ENCODE assay signal across 31 mouse cellular contexts in the genomic region with DNA sequence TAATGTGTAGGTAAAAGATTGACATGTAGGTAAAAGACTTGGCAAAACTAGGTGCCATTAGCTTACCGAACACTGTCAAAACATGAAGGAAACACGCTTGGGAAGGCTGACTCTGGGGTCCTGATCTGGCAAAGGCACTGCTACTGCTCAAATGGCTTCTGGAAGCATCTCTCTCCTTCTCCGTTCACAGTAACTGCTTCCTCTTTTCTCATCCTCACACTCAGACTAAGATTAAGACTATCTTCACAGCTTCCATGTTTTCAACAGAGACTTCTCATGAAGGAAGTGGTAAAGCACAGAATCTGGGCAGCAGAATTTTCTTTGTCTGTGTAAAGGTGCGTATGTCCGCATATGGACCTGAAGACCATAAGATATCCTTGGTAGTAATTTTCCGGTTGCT.
DNase-seq lines count a peak whose midpoint lies in the region; ATAC-seq and TF ChIP-seq lines count a peak whose summit lies in the region.
"Had no signal": no experiment of that assay in that cellular context is flagged by ENCODE, and none has a peak within 500 bp of the region (broad histone marks: within the 10 kb centered on the region; RNA-seq: fewer than 3 reads in every experiment).

No protein-coding gene starts in this region.

- H3K4me1 ChIP-seq in heart, embryonic 16.5 days (ENCODE audit: control insufficient read depth, insufficient read depth, low read length): peaks cover 14% of the 10 kb centered on the region
- H3K4me1 ChIP-seq in CH12.LX (ENCODE audit: control insufficient read depth in 1 of 2, insufficient read depth in 2 of 2): peaks cover 0 to 10% of the 10 kb centered on the region in 2 experiments; a peak in 1 of 4 replicates
- H3K4me1 ChIP-seq: embryonic facial prominence, embryonic 10.5 days; forebrain, embryonic 13.5 days; megakaryocyte, embryonic 14.5 days had no signal

- no peaks in the 10 kb centered on the region for H3K27me3 ChIP-seq in heart, embryonic 16.5 days (ENCODE audit: control insufficient read depth, insufficient read depth, low read length)
- no peaks in the 10 kb centered on the region for H3K27me3 ChIP-seq in CH12.LX (replicated peaks)
- H3K27me3 ChIP-seq: embryonic facial prominence, embryonic 15.5 days; forebrain, embryonic 13.5 days; heart, embryonic 13.5 days; limb, embryonic 13.5 days; megakaryocyte, embryonic 14.5 days; midbrain, embryonic 12.5 days; neural tube, embryonic 13.5 days had no signal

- 95% methylated on average over 6 of the region's 6 CpGs for WGBS in heart, embryonic 16.5 days

- TF ChIP-seq EP300 in CH12.LX (IDR thresholded peaks at IDR 0.05; ENCODE audit: low read length): peak; percentile 30

- intact Hi-C loops in heart, postnatal 14 days (cut with DNase I): no loop called here

- no peak for TF ChIP-seq CTCF in CH12.LX (conservative IDR thresholded peaks at IDR 0.05 in 1 of 2, IDR thresholded peaks at IDR 0.05 in 1 of 2; ENCODE audit: low read depth in 2 of 2, low read length in 2 of 2)

- no peaks in the 10 kb centered on the region for H3K79me2 ChIP-seq in CH12.LX (replicated peaks; ENCODE audit: control insufficient read depth, extremely low read depth, insufficient read depth, poor library complexity, severe bottlenecking)

- in situ Hi-C loops in CH12.LX (cut with MboI; ENCODE audit: low pct_ligation_motif_present, low pct_unique_long_range_greater_than_20kb, low sequenced_read_pairs): no loop called here

- H3K9ac ChIP-seq in heart, embryonic 16.5 days (ENCODE audit: low read length): no peak overlapping the region
- no peak overlapping the region for H3K9ac ChIP-seq in CH12.LX (ENCODE audit: insufficient read depth, low read depth)
- H3K9ac ChIP-seq: embryonic facial prominence, embryonic 15.5 days; forebrain, embryonic 13.5 days; heart, embryonic 13.5 days; hindbrain, embryonic 15.5 days; limb, embryonic 13.5 days; midbrain, embryonic 12.5 days; neural tube, embryonic 13.5 days had no signal

- H3K9me3 ChIP-seq in heart, embryonic 16.5 days (replicated peaks; ENCODE audit: control insufficient read depth, low read length): no peaks in the 10 kb centered on the region
- H3K9me3 ChIP-seq in CH12.LX (replicated peaks; ENCODE audit: low read length): no peaks in the 10 kb centered on the region
- H3K9me3 ChIP-seq: embryonic facial prominence, embryonic 10.5 days; embryonic facial prominence, embryonic 15.5 days; forebrain, embryonic 13.5 days; heart, embryonic 13.5 days; hindbrain, embryonic 10.5 days; hindbrain, embryonic 15.5 days; limb, embryonic 13.5 days; midbrain, embryonic 12.5 days; neural tube, embryonic 13.5 days had no signal

- dilution Hi-C loops in CH12.LX (cut with MboI; ENCODE audit: extremely low pct_ligation_motif_present, extremely low pct_unique_long_range_greater_than_20kb, low sequenced_read_pairs): no loop called here

- DNase-seq in heart, postnatal 14 days: no peak
- peak; percentile 32 for DNase-seq in CH12.LX (ENCODE audit: extremely low read depth)
- DNase-seq in kidney, adult 9 months: no peak
- no peak for DNase-seq in T-cell, adult 2 months (ENCODE audit: low spot score)
- DNase-seq: adrenal gland, postnatal 14 days; cerebellum, adult 11-12 months; cerebellum, postnatal 14 days; gastrocnemius, postnatal 14 days; heart, adult 18-20 months; kidney, adult 18-20 months; right cerebral cortex, postnatal 4 days; thymus, adult 2 months; thymus, postnatal 36 days had no signal

- H3K4me2 ChIP-seq in heart, embryonic 16.5 days (ENCODE audit: low read depth, low read length): no peak overlapping the region
- no peak overlapping the region for H3K4me2 ChIP-seq in CH12.LX (ENCODE audit: insufficient read depth, low read depth, poor library complexity, severe bottlenecking)
- H3K4me2 ChIP-seq: embryonic facial prominence, embryonic 15.5 days; forebrain, embryonic 13.5 days; heart, embryonic 13.5 days; hindbrain, embryonic 15.5 days; limb, embryonic 13.5 days; liver, embryonic 11.5 days; midbrain, embryonic 12.5 days; neural tube, embryonic 13.5 days had no signal

- H3K36me3 ChIP-seq in heart, embryonic 16.5 days (ENCODE audit: control insufficient read depth, insufficient read depth): no peaks in the 10 kb centered on the region
- H3K36me3 ChIP-seq in CH12.LX (replicated peaks in 1 of 2; ENCODE audit: control insufficient read depth in 1 of 2, insufficient read depth in 1 of 2, low read length in 1 of 2): no peaks in the 10 kb centered on the region
- H3K36me3 ChIP-seq: embryonic facial prominence, embryonic 10.5 days; embryonic facial prominence, embryonic 15.5 days; heart, embryonic 13.5 days; hindbrain, embryonic 10.5 days; hindbrain, embryonic 15.5 days; limb, embryonic 13.5 days; midbrain, embryonic 12.5 days; neural tube, embryonic 13.5 days had no signal

- no peak for ATAC-seq in heart, embryonic 16.5 days (replicated peaks; ENCODE audit: extremely low read depth, insufficient read depth, low FRiP score)
- peak; percentile 90 for ATAC-seq in common myeloid progenitor, adult 5-6 weeks (replicated peaks; ENCODE audit: low read depth, poor library complexity, severe bottlenecking)
- peak; percentile 85 for ATAC-seq in megakaryocyte progenitor cell, adult 5-6 weeks (replicated peaks; ENCODE audit: poor library complexity)
- ATAC-seq: CD4-positive, CD25-positive, alpha-beta regulatory T cell, adult 4 months; forebrain, embryonic 13.5 days; inflammation-experienced regulatory T-cells, adult 6 months had no signal

- H3K27ac ChIP-seq in heart, embryonic 16.5 days (ENCODE audit: low read length): peak overlapping the region; percentile 55
- H3K27ac ChIP-seq in CH12.LX (ENCODE audit: insufficient read depth, low read depth): no peak overlapping the region
- H3K27ac ChIP-seq: embryonic facial prominence, embryonic 10.5 days; embryonic facial prominence, embryonic 15.5 days; forebrain, embryonic 13.5 days; heart, embryonic 13.5 days; hindbrain, embryonic 10.5 days; hindbrain, embryonic 15.5 days; layer of hippocampus, adult 2 months; left cerebral cortex, adult 2 months; limb, embryonic 13.5 days; midbrain, embryonic 12.5 days; neural tube, embryonic 13.5 days had no signal

- no peak for TF ChIP-seq RAD21 in CH12.LX (IDR thresholded peaks at IDR 0.05; ENCODE audit: low read depth, low read length)

- H3K4me3 ChIP-seq in heart, embryonic 16.5 days (ENCODE audit: low read length): no peak overlapping the region
- no peak overlapping the region for H3K4me3 ChIP-seq in CH12.LX (replicated peaks in 1 of 3; ENCODE audit: low read depth in 2 of 3, low read length in 2 of 3, poor library complexity in 1 of 3)
- H3K4me3 ChIP-seq: embryonic facial prominence, embryonic 10.5 days; embryonic facial prominence, embryonic 15.5 days; forebrain, embryonic 13.5 days; heart, embryonic 13.5 days; hindbrain, embryonic 10.5 days; hindbrain, embryonic 15.5 days; layer of hippocampus, adult 2 months; left cerebral cortex, adult 2 months; limb, embryonic 13.5 days; megakaryocyte, embryonic 14.5 days; midbrain, embryonic 12.5 days; neural tube, embryonic 13.5 days had no signal

- no peak for TF ChIP-seq POLR2A in CH12.LX (IDR thresholded peaks at IDR 0.05; ENCODE audit: low read depth, low read length)

TF ChIP-seq in CH12.LX, 34 proteins besides CTCF, POLR2A, EP300 and RAD21:
- TF ChIP-seq ZNF384 (IDR thresholded peaks at IDR 0.05; ENCODE audit: low read depth, low read length): no peak
- no peak for TF ChIP-seq UBTF (IDR thresholded peaks at IDR 0.05; ENCODE audit: low read depth, low read length)
- no peak for TF ChIP-seq SIN3A (IDR thresholded peaks at IDR 0.05; ENCODE audit: low read length)
